Mouse (Mus musculus): ENCODE measurements at regions not wholly inside any gene's neighbourhood (a gene's known extent, or its start where the extent isn't known, plus 50 kb on each side); places are given as distances from the start of the nearest gene placed in this dataset.

DNA sequence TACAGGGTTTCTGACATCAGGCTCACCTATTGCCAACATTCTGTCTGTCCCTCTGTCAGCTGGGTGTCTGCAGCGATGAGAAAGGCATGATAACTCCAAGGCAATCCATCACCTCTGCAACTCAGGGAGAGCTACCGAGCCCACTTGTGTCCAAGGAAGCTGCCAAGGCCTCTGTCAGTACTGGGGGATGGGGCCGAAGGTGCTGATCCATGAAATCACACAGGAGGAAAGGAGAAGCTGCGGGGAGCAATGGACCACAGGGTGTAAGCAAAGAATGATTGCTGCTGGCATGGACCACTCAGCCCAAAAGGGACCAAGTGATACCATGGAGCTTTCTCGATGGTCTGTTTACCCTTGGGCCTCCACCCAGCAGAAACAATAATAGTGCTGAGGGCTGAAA is 67.5 kb upstream of the Mid1ip1 start:
- in situ Hi-C loops (cut with MboI; ENCODE audit: low pct_unique_long_range_greater_than_20kb in 1 of 2, low sequenced_read_pairs in 2 of 2, unreplicated experiment in 1 of 2) = no loop called here

GRCm38 (mm10) chrX:10650881-10651280 is 63.9 kb upstream of the Mid1ip1 start:
- in situ Hi-C loops (cut with MboI; ENCODE audit: low pct_unique_long_range_greater_than_20kb in 1 of 2, low sequenced_read_pairs in 2 of 2, unreplicated experiment in 1 of 2) = loop anchor here in 1 of 2 experiments (10.0 kb wide), 1 partner anchor 134 kb away; no protein-coding TSS in a partner anchor

All from mouse embryonic stem cell (cell line).